Mouse (Mus musculus) cerebellum, postnatal 36 days (tissue): Measurements from ENCODE around the gene Snd1.
"Not testable (repeated sequence)": the region's sequence is repeated elsewhere in the genome, so short reads cannot be mapped to it uniquely, and the experiment has no call there.

Source experiments
- DNase-seq, 2 experiments: peaks; one replicate each; pipeline ENCODE4 v3.0.0; 2021 to 2022; ENCODE audit warnings: mixed read lengths in 2 of 2

Snd1 gene

DNA sequence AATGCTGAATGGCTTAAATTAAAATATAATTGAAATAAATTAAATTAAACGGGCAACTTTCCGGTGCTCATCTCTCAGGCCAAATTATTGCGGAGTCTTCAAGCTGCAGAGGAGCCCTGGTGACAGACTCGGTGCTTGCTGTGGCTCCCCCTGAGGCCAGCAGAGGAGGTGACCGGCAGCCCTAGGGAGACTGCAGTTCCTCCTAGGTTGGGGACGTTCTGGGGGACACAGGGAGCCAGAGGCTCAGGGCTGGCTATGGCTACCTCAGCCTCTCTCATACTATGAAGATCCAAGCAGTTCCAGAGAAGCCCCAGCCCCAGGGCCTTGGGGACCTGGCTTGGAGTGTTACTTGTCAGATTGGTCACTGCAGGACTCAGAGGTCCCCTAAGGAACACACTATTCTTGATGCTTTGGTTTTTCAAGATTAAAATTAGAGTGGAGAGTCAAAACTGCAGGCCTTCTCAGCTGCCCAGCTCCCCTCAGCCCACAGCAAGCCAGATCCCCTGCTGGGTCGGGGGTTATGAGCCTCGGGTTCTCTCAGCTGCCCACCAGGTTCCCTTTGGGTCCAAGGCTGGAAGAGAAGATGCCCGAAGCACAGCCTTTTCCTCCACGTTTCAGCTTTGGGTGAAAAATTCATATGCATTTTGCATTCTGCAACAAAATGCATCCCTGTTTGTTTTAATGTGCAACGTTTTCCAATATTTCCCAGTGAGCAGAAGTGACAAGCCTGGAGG, 448.3 kb downstream of the Snd1 start:
- no peak for DNase-seq

DNA sequence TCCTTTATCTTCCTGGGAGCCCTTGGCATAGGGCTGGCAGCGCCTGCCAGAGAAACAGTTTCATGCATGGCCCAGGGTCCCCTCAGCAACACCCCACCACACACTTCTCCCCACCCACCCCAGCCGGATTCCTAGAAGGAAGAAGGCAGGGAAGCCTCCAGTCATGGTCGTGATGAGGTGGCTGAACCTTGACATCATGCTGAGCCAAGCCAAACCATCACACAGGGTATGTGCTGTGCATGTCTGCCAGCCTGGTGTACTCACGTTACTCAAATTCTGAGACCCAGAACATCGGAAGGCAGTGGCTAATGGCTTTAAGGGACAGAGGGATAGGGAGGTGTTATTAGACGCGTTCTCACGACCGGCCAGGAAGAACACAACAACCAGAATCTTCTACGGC, 448.9 kb downstream of the Snd1 start:
- DNase-seq = no peak

DNA sequence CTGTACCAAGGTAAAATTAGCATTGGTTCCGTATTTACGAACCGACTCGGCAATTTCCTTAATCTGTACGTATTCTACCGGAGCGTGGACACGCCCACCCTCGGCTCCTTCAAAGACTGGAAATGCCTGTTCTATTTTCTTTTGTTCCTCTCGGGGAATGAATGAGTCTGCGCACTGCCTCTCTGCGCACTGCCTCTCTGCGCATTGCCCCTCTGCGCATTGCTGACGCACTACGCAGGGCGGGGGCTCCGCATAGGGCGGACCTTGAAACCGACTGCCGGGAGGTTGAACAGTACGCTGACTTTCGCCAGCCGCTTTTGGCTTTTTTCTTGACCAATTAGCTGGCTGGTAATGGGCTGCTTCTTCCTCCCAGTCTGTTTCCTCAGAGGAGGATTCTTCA, 453.0 kb downstream of the Snd1 start:
- not testable (repeated sequence) for DNase-seq

DNA sequence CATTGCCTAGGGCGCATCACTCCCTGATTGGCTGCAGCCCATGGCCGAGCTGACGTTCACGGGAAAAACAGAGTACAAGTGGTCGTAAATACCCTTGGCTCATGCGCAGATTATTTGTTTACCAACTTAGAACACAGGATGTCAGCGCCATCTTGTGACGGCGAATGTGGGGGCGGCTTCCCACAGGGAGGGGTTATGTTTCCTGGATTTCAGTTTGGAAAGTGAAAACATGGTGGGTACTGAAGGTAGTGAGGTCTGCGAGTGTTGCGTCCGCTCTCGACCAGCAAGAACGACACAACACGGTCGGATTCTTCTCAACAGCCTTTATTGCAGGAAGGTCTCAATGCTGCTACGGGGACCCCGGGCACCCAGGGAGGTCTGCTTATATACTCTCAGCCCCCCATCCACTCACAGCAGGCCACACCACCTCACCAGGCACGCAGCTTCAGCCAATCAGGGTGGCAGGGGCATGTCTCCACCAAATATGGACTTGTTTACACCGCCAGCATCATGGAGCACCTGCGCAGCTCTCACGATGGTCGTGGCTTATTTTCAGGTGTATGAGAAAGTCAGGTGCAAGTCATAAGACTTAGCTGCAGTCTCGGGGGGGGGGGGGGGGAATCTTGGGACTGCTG, 454.3 kb downstream of the Snd1 start:
- not testable (repeated sequence) for DNase-seq

DNA sequence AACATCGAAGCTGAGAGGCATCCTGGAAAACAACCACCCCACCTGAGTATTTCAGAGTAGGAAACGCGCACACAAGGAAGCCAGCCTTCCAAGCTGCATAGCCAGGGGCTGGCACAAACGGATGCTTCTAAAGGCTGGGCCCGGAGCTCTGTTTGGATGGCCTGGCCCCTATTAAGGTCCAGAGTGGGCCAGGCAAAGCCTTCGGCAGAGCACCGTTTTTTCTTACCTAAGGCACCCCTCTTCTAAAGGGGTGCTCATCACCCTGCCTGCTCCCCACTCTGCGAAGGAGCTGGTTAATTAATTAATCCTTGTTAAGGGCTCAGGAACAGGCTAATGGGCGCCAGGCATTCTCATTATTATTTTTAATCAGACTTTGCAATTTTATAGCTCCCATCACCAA, 456.3 kb downstream of the Snd1 start:
- DNase-seq = no peak

DNA sequence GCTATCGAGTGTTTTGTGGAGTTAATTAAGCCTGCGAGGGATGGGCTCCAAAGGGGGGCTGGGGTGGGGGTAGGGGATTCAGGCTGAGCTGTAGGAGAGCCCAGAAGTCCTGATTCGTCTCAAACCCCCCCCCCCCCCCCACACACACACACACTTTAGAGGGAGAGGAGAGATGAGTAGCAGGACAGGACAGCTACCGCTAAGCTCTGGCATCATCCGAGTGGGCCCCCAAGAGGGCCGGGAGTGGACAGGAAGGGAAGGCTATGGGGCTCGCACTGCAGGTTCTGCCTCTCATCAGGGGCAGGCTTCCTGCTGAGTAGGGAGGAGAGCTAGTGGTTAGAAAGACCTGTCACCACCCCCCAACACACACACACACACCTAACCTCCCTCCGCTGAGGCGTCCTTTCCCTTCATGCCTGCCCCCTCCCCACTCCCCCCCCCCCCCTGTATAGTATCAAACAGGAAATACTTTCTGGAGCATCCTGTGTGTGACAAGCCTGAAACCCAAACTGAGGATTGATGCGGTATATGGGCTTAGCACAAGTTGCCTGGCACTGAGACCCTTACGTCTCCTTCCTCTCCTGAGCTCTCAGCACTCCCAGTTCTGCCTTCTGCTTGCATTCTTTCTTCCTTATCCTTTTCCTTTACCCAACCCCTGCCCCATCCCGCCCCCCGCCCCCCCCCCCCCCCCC, 456.8 kb downstream of the Snd1 start:
- no peak for DNase-seq

DNA sequence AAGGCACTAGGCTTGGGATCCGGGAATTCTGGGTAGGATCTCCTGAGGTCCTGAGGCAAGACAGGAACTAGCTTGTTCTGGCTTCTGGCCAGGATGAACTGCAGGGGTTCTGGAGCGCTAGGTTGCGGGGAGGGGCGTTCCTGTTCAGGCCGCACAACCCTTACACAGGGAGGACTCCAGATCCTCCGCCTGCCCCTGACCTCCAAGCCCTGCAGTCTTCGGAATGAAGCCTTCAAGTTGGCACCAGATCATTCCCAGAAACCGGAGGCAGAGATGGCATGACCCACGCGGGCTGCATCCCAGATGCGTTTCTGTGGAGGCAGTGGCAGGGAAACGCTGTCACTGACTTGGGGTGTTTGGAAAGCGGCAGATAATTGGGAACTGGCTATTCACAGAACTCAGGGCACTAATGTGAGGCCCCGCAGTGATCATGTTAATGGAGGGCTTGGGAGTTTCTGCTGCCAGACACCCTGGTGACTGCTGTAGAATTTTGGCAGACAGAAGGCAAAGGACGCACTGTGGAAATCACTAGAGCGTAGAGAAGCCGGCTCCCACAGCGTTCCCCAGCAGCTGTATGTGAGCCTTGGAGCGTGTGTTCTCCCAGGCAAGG, 457.5 kb downstream of the Snd1 start:
- peak; percentile 60 to 62 for DNase-seq

DNA sequence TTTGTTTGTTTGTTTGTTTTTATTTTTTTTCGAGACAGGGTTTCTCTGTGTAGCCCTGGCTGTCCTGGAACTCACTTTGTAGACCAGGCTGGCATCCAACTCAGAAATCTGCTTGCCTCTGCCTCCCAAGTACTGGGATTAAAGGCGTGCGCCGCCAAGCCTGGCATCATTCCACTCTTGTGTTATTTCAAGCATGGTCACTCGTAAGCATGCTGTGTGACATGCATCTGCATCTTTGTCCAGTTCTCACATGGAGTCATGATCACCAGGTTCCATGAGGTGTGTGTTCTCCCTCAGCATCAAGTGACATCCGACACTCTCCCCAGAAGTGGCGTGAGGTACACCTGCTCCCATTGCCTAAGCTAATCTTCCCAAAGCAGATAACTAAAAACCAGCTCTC, 460.8 kb downstream of the Snd1 start:
- DNase-seq = no peak

DNA sequence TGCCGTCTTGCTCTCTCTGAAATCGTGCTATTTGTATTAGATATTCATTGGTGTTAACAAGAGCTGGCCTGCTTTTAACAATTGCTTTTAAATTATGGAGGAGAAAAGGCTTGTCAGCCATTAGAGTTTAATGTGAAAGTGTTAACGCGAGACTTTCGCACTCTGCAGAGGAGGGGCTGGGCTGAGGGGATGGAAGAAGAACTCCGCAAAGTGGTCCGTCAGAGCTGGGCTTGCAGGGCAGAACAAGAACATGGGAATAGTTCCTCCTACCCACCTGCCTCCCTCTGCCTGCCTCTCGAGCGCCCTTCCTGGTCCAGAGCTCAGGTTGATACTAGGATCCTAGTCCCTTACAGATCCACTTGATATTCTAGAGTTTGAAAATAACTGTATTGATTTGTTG, 472.3 kb downstream of the Snd1 start:
- DNase-seq = no peak

DNA sequence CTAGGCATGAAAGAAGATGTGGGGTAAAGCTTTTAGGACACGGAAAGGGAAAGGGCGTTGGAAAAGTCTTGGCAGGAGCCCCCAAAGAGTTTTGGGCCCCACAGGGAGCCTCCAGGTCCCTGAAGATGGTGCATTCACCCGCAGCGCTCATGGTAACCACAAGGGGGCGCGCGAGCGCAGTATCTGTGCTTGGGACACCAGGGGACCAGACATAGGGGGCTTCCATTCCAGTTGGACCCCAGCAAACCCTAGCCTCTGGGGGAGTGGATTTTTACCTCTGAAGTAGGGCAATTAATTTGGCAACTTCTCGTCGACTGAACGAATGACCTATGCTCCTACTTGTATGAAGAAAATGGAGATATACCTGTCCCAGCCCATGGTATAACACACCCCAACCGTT, 474.3 kb downstream of the Snd1 start:
- peak; percentile 88 to 90 for DNase-seq

DNA sequence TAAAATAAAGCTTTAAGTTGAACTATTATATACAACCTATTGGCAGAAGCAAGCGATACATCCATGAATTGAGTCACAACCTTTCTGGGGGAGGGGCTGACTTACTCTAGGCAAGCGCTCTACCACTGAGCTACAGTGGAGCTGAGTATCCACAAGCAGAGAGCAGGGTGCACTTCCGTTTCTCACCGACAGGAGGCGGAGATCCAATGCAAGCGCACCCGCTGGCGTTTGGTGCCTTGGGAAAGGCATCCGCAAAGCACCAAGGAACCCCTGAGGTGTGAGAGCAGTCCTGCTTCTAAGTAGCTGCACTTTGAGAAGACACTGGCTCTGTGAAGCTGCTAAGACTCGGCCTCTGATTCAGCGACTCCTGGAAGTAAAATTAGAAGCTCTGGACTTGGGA, 480.6 kb downstream of the Snd1 start:
- DNase-seq = peak; percentile 75 to 76

DNA sequence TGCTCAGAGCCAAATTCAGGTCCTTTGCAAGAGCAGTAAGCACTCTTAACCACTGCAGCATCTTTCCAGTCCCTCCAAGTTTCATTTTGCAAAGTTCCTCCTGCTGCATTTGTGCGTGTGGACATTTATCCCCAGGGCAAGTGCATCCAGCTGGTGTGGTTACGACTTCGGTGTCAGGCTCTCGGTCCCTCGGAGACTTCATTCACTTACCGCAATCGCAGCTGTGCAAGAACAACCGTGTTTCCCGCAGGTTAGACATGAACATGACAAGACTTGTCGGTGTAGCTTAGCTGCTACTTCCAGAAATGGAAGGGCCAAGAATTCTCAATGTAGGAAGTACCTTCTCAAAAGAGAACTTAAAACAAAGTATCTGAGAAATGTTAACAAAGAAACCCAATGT, 482.5 kb downstream of the Snd1 start:
- DNase-seq = no peak

DNA sequence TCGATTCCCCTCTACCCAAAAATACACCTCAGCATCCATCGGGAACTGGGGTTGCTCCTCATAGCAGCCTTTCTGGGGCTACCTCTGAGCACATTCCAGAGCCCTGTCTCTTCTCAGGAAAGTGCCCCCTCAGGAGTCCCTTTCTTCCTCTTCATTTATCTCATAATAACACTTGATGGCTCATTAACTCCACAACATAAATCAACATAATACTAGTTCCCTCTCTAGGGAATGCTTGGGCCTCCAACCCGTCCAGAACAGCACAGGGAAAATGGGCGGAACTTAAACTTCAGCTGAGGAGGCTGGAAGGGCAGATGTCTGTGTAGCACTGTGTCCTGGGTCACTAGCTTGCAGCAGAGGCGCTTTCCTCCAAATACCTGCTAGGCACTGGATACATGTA, 488.2 kb downstream of the Snd1 start:
- no peak for DNase-seq

DNA sequence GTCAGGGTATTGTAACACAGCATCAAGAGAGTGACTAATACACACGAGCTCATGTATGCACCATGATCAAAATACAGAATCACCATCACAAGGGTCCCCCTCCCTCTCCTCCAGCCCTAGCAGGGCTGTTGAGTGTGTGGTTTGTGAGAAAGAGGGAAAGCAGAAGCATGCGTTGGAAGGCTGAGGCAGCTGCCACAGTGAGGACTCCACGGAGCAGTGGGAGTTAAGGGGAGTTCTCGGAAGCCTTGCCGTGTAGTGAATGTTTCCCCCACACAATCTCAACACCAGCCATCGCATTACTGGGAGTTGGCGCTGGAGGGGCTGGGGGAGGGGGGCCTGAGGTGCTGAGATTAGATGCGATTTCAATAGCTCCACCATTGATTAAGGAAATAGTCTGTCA, 490.3 kb downstream of the Snd1 start:
- no peak for DNase-seq

DNA sequence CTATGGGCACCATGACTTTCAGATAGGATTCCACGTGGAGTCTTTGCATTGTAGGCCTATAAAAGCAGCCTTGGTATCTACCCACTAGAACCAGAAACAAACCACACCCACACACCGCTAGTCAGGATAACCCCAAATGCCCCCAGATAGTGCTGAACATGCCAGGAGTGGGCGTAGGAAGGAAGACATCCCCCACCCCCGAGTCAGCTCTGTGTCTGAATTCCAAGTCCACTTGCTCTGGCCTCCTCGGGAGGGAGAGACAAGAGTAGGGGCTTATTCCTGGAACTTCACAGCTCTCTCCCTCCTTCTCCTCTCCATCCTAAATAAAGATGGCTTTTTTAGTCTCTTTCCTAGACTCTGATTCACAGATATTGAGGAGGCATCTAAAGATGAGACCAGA, 494.7 kb downstream of the Snd1 start:
- no peak for DNase-seq

DNA sequence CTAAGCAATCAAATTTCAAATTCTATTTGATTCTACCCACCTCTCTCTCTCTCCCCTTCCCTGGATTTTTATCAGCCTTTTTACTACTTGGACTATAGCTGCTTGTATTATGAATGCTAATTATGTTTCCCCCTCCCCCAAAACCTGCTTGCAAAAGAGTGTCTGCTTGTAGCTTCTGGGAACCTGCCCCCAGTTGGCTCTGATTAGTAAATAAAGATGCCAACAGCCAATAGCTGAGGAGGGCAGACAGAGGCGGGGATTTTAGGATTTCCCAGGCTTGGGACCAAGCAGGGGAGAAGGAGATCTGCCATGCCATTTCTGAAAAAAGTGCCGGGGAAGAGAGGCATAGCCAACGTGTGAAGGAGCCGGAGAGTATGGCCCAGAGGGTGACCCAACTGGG, 495.8 kb downstream of the Snd1 start:
- no peak for DNase-seq

DNA sequence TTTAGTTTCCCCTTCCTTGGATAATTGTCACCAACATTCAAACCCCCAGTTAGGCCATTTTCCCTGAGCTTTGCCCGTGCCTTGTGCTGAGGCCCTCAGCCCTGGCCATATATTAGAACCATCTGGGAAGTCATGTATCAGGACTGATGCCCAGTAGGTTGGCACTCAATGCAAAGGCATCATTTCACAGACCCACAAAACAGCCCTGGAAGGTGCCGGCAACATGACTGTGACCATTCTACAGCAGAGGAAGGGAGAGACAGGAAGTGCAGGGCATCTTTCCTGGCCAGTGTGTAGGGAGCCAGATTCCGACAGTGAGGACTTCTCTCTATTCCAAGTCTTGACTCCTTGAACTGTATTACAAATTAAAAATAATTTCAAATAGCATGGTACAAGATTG, 499.6 kb downstream of the Snd1 start:
- DNase-seq = peak; percentile 77 to 85

DNA sequence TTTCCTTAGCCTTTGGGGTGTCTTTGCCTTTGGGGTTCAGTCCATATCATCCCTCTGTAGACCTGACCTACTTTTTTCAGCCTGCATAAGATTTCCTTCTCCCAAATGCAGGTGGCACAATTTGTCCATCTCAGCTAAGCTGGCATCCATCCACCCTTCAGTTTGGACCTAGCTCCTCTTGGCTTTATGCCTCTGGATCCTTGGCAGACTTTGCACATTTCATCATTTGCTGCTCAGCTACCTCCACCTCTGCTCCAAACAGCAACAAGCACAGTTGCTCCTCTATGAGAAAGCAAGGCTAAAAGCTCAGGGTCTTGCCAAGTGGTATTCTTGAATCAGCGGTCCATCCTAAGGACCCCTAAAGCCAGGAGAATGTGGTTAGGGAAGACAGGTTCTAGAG, 500.2 kb downstream of the Snd1 start:
- DNase-seq = peak; percentile 89 to 97

DNA sequence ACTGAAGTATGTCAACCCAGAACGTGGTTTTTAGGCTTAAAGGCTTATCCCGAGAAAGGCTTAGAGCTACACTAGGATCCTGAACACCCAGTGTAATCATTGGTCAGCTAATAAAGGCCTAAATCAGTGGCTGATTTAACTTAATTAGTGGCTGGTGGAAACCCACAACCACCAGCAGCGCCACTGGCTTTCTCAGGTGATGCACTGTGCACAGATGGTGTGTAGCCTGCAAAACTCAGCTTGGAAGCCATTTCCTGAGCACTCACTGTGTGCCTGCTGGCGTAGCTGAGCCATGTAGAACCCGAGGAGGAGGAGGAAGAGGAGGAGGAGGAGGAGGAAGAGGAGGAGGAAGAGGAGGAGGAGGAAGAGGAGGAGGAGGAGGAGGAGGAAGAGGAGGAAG, 503.1 kb downstream of the Snd1 start:
- DNase-seq = peak; percentile 40

DNA sequence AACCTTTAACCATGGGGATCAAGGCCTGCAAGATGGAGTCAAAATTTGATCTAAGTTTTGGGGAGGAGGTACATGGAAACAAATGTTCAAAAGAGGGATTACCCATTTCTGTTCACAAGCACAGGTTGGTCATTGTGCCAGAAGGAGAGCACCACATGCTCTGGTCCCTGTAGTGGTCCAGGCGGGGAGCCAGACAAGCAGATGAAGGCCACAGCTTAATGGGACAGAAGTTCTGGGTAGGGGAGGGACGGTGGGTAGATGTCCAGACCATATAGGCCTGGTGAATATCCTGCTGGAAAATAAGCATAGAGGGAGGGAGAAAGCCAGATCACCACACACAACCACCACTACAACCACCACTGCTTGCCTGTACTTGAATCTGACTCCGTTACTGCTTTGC, 503.9 kb downstream of the Snd1 start:
- peak; percentile 48 to 51 for DNase-seq

DNA sequence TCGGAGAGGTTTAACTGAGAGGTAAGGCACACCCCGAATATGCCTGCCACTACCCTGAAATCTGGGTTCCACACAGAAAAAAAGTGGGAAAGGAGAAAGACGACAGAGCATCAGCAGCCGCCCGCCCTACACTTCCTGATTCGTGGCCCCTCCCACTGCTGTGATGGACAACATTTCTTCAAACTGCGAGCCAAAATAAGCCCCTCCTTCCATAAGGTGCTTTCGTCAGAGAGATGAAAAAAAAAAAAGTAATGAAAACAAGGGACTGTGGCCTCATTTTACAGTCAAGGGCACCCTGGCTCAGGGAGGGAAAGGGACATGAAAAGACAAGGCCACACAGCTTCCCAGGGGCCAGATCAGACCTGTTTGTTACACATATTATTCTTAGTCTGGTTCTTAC, 504.6 kb downstream of the Snd1 start:
- no peak for DNase-seq

DNA sequence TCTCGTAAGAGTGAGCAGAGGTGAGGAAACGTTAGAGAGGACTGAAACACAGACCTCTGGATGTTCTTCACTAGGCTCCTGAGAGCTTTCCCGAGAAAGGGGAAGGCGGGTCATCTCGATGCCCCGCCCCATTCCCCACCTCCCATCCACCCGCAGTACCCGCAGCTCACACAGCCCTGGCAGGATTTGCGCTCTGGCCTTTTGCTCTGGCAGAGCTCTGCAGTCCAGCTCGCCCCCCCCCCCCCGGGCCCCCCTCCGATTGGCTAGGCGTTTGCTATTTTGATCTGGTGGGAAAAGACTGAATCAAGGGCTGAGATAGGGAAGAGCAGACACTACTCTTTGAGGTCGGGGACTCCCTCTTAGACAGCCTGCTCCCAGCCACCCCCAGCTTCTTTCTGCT, 505.3 kb downstream of the Snd1 start:
- peak; percentile 56 to 67 for DNase-seq

DNA sequence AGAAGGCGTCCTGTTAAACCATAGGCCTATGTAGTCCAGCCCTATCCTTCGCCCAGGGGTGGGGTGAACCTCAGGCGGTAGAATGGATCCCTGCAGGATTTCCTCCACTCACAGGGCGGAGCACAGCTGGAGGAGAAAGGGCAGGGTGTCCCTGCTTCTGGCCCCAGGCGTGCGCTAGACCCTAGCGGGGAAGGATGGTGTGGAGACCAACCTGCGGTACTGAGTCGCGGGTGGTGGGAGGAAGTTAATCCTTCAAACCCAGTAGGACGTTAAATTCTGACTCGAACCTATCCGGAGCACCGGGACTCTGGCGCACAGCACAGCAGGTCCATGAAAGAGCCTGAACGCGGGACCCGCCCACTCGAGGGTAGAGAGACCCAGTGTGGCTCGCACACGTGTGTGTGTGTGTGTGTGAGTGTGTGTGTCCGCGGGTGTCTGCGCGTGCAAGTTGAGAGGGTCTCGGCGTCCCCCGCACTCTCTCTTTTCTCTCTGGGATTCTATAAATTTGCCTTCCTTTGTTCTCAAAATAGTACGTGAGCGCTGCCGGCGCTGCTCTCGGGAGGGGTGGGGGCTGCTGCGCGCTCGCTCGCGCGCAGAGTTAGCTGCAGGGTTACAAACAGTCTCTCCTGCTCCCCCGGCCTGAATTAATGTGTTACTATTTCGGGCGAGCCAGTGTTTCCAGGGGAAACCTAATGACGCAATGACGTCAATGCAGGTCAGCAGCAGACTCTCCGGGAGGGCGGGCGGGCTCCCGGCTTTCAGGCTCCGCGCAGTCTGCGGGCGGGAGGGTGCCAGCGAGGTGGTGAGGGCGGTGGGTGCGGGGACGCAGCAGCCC, 506.0 kb downstream of the Snd1 start:
- peak; percentile 67 to 73 for DNase-seq
